Mouse (Mus musculus) hindbrain, embryonic 16.5 days (tissue): ENCODE measurements around the gene Zfp423. TPM values are rescaled to one million over a fixed set of nuclear protein-coding genes. Genes with fewer than 3 reads are reported as not detected.

Source experiments
- ATAC-seq: fragments of 200-750 bp; cut with Nextera tagmentation; 2 replicates; pipeline ENCODE4 v1.8.0; 2017; ENCODE audit warnings: moderate TSS enrichment, moderate library complexity
- H3K27ac ChIP-seq: fragments of 300-500 bp; sonication (generic); 2 replicates; pipeline ENCODE4 v1.5.1; 2014; ENCODE audit warnings: low read depth, mild to moderate bottlenecking, control low read depth, low read length, moderate library complexity
- H3K27me3 ChIP-seq: fragments of 300-500 bp; sonication (generic); replicated peaks from 2 replicates; pipeline ENCODE4 v1.6.1; 2014; ENCODE audit warnings: low read length; ENCODE audit not compliant: control insufficient read depth, insufficient read depth
- H3K36me3 ChIP-seq: fragments of 300-500 bp; sonication (generic); 2 replicates; pipeline ENCODE4 v1.6.1; 2014; ENCODE audit warnings: mild to moderate bottlenecking, low read length, moderate library complexity, mixed read lengths; ENCODE audit not compliant: control insufficient read depth, insufficient read depth
- H3K4me1 ChIP-seq: fragments of 300-500 bp; sonication (generic); 2 replicates; pipeline ENCODE4 v1.6.1; 2014; ENCODE audit warnings: low read depth, low read length; ENCODE audit not compliant: control insufficient read depth, insufficient read depth
- H3K4me2 ChIP-seq: fragments of 300-500 bp; sonication (generic); 2 replicates; pipeline ENCODE4 v1.6.1; 2014; ENCODE audit warnings: mild to moderate bottlenecking, low read length, control low read depth, moderate library complexity
- H3K4me3 ChIP-seq: fragments of 300-500 bp; sonication (generic); 2 replicates; pipeline ENCODE4 v1.5.1; 2014; ENCODE audit warnings: mild to moderate bottlenecking, low read length, control low read depth, moderate library complexity
- H3K9ac ChIP-seq: fragments of 300-500 bp; sonication (generic); 2 replicates; pipeline ENCODE4 v1.6.1; 2014; ENCODE audit warnings: low read depth, mild to moderate bottlenecking, control low read depth, low read length, moderate library complexity
- H3K9me3 ChIP-seq: fragments of 300-500 bp; sonication (generic); 2 replicates; pipeline ENCODE4 v1.6.1; 2014; ENCODE audit warnings: mild to moderate bottlenecking, low read length, moderate library complexity; ENCODE audit not compliant: control insufficient read depth
- WGBS: fragments of 180-500 bp; shearing (Covaris S2); extraction: QIAGEN DNeasy Blood & Tissue Kit; methylation state at CpG from one replicate; pipeline ENCODE4 v1.1.7; 2014; 5-methylcytosine and 5-hydroxymethylcytosine counted together
- polyA plus RNA-seq: library from polyadenylated mRNA; unstranded; fragments of >200 nt; fragmentation: Nextera tagmentation; extraction: Ambion mirVana; gene quantifications from 2 replicates; pipeline ENCODE4 v1.2.1, GENCODE M21; 2015

Zfp423 gene
- polyA plus RNA-seq, 1 experiment from 2014 or later, result 21.6 TPM

DNA sequence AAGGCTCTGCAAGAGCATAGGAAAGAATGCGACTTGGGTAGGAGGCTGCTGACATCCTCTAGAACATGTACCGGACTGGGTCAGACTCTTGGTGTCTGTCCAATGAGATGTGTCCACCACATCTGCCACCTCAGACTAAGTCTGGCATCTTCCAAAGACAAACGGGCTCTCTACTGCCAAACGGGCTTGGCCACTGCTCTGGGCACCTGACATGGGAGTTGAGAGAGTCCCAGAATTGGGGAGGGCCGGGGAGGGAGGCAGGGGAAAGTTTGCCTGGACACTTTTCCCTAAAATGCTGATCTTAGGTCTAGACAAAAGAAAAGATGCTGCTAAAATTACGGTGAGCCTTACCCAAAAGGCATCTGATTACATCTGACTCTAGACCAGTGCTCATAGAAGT lies 36.5 kb downstream of the Zfp423 start:
- H3K36me3 ChIP-seq, result no peaks in the 10 kb centered on the region
- WGBS, result 67% methylated on average over 6 of the region's 6 CpGs
- H3K4me2 ChIP-seq, result no peak overlapping the region
- no peak overlapping the region for H3K9ac ChIP-seq
- no peaks in the 10 kb centered on the region for H3K27me3 ChIP-seq
- H3K4me3 ChIP-seq, result no peak overlapping the region
- peak; percentile 41; the same call in 1 of the 2 replicates for ATAC-seq
- peaks cover 17% of the 10 kb centered on the region for H3K4me1 ChIP-seq
- H3K9me3 ChIP-seq, result no peaks in the 10 kb centered on the region
- no peak overlapping the region for H3K27ac ChIP-seq

- H3K9me3 ChIP-seq, result no peaks in the 10 kb centered on the region
- H3K4me1 ChIP-seq, result peaks cover 21% of the 10 kb centered on the region
- no peaks in the 10 kb centered on the region for H3K36me3 ChIP-seq
- H3K27ac ChIP-seq, result no peak overlapping the region
- no peak overlapping the region for H3K9ac ChIP-seq
- WGBS, result 48% methylated on average over 6 of the region's 6 CpGs
- no peak for ATAC-seq
- no peak overlapping the region for H3K4me2 ChIP-seq
- H3K4me3 ChIP-seq, result no peak overlapping the region
- no peaks in the 10 kb centered on the region for H3K27me3 ChIP-seq
Observed at GRCm38 (mm10) chr8:87922446-87922845, 36.9 kb downstream of the Zfp423 start.

- no peak overlapping the region for H3K4me2 ChIP-seq
- H3K9ac ChIP-seq, result no peak overlapping the region
- 0 out of 2 replicates have a peak overlapping the region, but pooled peaks have one; percentile 9 for H3K27ac ChIP-seq
- no peaks in the 10 kb centered on the region for H3K9me3 ChIP-seq
- WGBS, result 31% methylated on average over 5 of the region's 5 CpGs
- peak; percentile 67 for ATAC-seq
- H3K36me3 ChIP-seq, result no peaks in the 10 kb centered on the region
- H3K4me3 ChIP-seq, result no peak overlapping the region
- no peaks in the 10 kb centered on the region for H3K27me3 ChIP-seq
- peaks cover 23% of the 10 kb centered on the region for H3K4me1 ChIP-seq
Observed at GRCm38 (mm10) chr8:87918004-87918403, 41.4 kb downstream of the Zfp423 start.

GRCm38 (mm10) chr8:87915763-87916162 lies 43.6 kb downstream of the Zfp423 start:
- no peak overlapping the region for H3K9ac ChIP-seq
- H3K9me3 ChIP-seq, result no peaks in the 10 kb centered on the region
- no peak overlapping the region for H3K27ac ChIP-seq
- no peaks in the 10 kb centered on the region for H3K27me3 ChIP-seq
- H3K36me3 ChIP-seq, result no peaks in the 10 kb centered on the region
- WGBS, result 69% methylated on average over 9 of the region's 9 CpGs
- ATAC-seq, result no peak
- peaks cover 18% of the 10 kb centered on the region for H3K4me1 ChIP-seq
- no peak overlapping the region for H3K4me3 ChIP-seq
- no peak overlapping the region for H3K4me2 ChIP-seq

- no peak overlapping the region for H3K9ac ChIP-seq
- no peak overlapping the region for H3K27ac ChIP-seq
- WGBS, result 58% methylated on average over 6 of the region's 6 CpGs
- H3K4me2 ChIP-seq, result no peak overlapping the region
- H3K36me3 ChIP-seq, result no peaks in the 10 kb centered on the region
- H3K9me3 ChIP-seq, result no peaks in the 10 kb centered on the region
- H3K4me1 ChIP-seq, result peaks cover 18% of the 10 kb centered on the region
- H3K27me3 ChIP-seq, result no peaks in the 10 kb centered on the region
- no peak for ATAC-seq
- H3K4me3 ChIP-seq, result no peak overlapping the region
Observed at GRCm38 (mm10) chr8:87914247-87914967, 45.0 kb downstream of the Zfp423 start.

- no peak for ATAC-seq
- Histone ChIP-seq H3K36me3 (no peaks in the 10 kb centered on the region), H3K4me3 (no peak overlapping the region), H3K9me3 (no peaks in the 10 kb centered on the region), H3K4me1 (peaks cover 3% of the 10 kb centered on the region; the same call in 1 of the 2 replicates), H3K9ac (no peak overlapping the region), H3K4me2 (no peak overlapping the region), H3K27me3 (no peaks in the 10 kb centered on the region), H3K27ac (no peak overlapping the region)
- 80% methylated on average over 2 of the region's 2 CpGs for WGBS
Observed at GRCm38 (mm10) chr8:87908940-87909339, 50.5 kb downstream of the Zfp423 start.

DNA sequence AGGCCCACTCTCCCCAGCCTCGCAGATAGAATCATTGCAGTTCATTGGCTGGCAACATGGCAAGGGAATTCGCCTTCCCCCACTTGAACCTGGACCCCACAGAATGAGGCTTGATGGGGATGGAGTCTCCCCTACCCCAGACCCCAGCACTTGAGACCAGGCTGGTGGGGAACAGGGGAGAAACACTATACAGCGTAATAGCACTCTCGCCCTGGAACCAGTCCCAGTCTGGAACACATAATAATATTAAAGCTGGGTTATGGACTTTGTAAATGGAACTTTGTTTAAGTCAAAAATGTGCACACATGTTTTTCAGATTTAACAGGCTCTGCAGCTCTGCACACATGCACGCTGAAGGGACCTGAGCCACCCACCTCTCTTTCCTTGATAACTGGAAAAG lies 54.0 kb downstream of the Zfp423 start:
- H3K27me3 ChIP-seq, result no peaks in the 10 kb centered on the region
- no peak overlapping the region for H3K27ac ChIP-seq
- no peak overlapping the region for H3K9ac ChIP-seq
- no peak for ATAC-seq
- H3K9me3 ChIP-seq, result no peaks in the 10 kb centered on the region
- no peak overlapping the region for H3K4me2 ChIP-seq
- WGBS, result 95% methylated on average over 5 of the region's 5 CpGs
- no peak overlapping the region for H3K4me3 ChIP-seq
- peaks cover 3% of the 10 kb centered on the region; the same call in 1 of the 2 replicates for H3K4me1 ChIP-seq
- H3K36me3 ChIP-seq, result no peaks in the 10 kb centered on the region

GRCm38 (mm10) chr8:87904108-87904507 lies 55.3 kb downstream of the Zfp423 start:
- Histone ChIP-seq H3K27ac (no peak overlapping the region), H3K9ac (no peak overlapping the region), H3K9me3 (no peaks in the 10 kb centered on the region), H3K4me3 (no peak overlapping the region), H3K27me3 (no peaks in the 10 kb centered on the region), H3K4me1 (peaks cover 3% of the 10 kb centered on the region; the same call in 1 of the 2 replicates), H3K4me2 (no peak overlapping the region), H3K36me3 (no peaks in the 10 kb centered on the region)
- 84% methylated on average over 5 of the region's 5 CpGs for WGBS
- ATAC-seq, result no peak

DNA sequence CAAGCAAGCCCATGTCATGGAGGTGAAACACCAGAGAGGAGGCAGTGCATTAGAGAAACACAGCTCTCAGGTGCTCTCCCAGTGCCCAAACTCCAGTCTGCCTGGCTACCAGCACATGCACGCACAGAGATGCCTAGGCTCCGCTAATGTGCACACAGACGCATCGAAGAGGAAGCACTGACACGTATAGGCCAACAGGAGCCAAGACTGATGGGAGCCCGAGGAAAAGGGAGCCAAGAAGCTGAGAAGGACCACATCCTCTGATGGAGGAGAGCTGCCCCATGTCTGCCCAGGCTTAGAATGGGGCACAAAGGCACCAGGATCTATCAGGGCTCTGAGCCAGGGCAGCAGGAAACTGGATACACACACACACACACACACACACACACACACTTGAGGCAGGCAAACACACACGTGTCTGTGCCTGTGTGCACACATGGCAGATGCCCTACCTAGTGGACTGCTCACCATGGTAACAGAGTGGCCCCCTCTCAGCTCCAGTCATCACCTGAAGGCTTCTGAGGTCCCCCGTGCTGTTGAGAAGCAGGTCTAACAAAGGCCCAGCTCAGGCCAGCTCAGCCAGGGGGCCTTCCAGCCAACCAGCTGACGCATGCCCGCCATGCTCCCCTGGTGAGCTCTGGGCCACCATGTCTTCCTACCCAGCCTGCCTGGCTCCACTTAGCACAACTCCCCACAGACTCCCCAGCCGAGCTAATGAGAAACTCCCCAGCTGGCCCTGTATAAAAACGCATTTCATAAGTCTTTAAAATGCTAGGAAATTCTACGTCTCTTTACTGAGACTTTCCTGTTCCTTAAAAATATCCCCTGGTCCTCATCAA lies 64.0 kb downstream of the Zfp423 start:
- H3K4me2 ChIP-seq, result no peak overlapping the region
- no peak overlapping the region for H3K4me3 ChIP-seq
- no peaks in the 10 kb centered on the region for H3K27me3 ChIP-seq
- no peak overlapping the region for H3K9ac ChIP-seq
- no peaks in the 10 kb centered on the region for H3K36me3 ChIP-seq
- 38% methylated on average over 12 of the region's 13 CpGs for WGBS
- H3K4me1 ChIP-seq, result peaks cover 43% of the 10 kb centered on the region
- peak overlapping the region; percentile 52; the same call in 1 of the 2 replicates for H3K27ac ChIP-seq
- peak; percentile 50 for ATAC-seq
- no peaks in the 10 kb centered on the region for H3K9me3 ChIP-seq
